Mouse (Mus musculus): Measurements from ENCODE around the gene Zfyve27. TPM values are rescaled to one million over a fixed set of nuclear protein-coding genes. Genes with fewer than 3 reads are reported as not detected.

Gene Zfyve27
- total RNA-seq (2012; rRNA removed), result 22.0 and 27.0 TPM in 2 replicates
- polyA plus RNA-seq (2012; ENCODE audit: insufficient read depth in 1 of 2, insufficient read length in 2 of 2, low read depth in 1 of 2, low replicate concordance in 2 of 2, missing spikeins in 1 of 2), result 10 to 100 TPM in 1 of 2 experiments, not detected in 1; 40.2 TPM

DNA sequence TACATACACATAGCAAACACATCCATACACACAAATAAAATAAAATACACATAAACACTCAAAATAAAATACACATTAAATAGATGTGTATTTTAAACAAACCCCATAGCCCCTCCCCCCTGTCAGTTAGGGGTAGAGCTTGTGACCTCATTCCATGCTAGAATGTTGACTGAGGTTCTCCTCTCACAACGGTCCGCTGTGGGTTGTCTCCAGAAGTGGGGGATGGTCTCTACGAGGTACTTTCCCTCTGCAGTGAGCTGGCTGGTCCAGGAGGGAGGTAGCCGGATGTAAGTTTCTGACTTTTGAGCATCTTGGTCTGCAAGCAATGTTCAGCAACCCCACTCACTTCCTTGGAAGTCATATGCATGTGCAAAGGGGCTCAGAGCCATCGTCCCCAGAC is at the start of gene Zfyve27:
Gene Zfyve27 (plus strand): TSS at position 188 of the 400 bp plus-strand sequence.
- no peak within 1 kb of the TSS for H3K27ac ChIP-seq (ENCODE audit: control insufficient read depth, low read depth, low read length)
- H3K9ac ChIP-seq (ENCODE audit: control insufficient read depth, low read depth, low read length, poor library complexity, severe bottlenecking), result no peak within 1 kb of the TSS
- H3K4me3 ChIP-seq (ENCODE audit: control insufficient read depth in 1 of 2, insufficient read depth in 1 of 2, low read depth in 2 of 2, low read length in 2 of 2), result no peak within 1 kb of the TSS
- peaks cover 11 to 18% of the 10 kb centered on the region in 2 experiments for H3K4me1 ChIP-seq (ENCODE audit: control insufficient read depth in 1 of 2, insufficient read depth in 2 of 2, low read length in 2 of 2)
- DNase-seq (ENCODE audit: low read depth, low spot score), result no peak
- H3K9me3 ChIP-seq (replicated peaks; ENCODE audit: insufficient read depth, low read length), result no peaks in the 10 kb centered on the region
- H3K36me3 ChIP-seq (ENCODE audit: control insufficient read depth in 1 of 2, insufficient read depth in 2 of 2, low read length in 2 of 2), result peaks cover 0 to 15% of the 10 kb centered on the region in 2 experiments; a peak in 2 of 4 replicates
- TF ChIP-seq POLR2AphosphoS2 (IDR thresholded peaks at IDR 0.05; ENCODE audit: low read length) (no peak), EP300 (IDR thresholded peaks at IDR 0.05; ENCODE audit: low read depth in 1 of 2, low read length in 2 of 2) (no peak), MYC (IDR thresholded peaks at IDR 0.05; ENCODE audit: low read depth, low read length) (no peak), POLR2AphosphoS5 (IDR thresholded peaks at IDR 0.05; ENCODE audit: borderline replicate concordance, low read depth, low read length) (no peak), RAD21 (IDR thresholded peaks at IDR 0.05; ENCODE audit: low read depth, low read length) (no peak), E2F4 (IDR thresholded peaks at IDR 0.05; ENCODE audit: borderline replicate concordance, low read depth, low read length) (no peak), USF1 (IDR thresholded peaks at IDR 0.05; ENCODE audit: low read depth, low read length) (no peak), KAT2A (conservative IDR thresholded peaks at IDR 0.05; ENCODE audit: low read depth, low read length) (no peak), MAFK (IDR thresholded peaks at IDR 0.05; ENCODE audit: borderline replicate concordance, low read depth, low read length) (no peak), MAX (IDR thresholded peaks at IDR 0.05; ENCODE audit: low read length) (no peak), SMC3 (IDR thresholded peaks at IDR 0.05; ENCODE audit: low read depth, low read length) (no peak), POLR2A (IDR thresholded peaks at IDR 0.05; ENCODE audit: control insufficient read depth in 1 of 2, insufficient read depth in 1 of 2, low read depth in 1 of 2, low read length in 2 of 2, poor library complexity in 1 of 2) (no peak)
- H3K79me2 ChIP-seq (ENCODE audit: control insufficient read depth, insufficient read depth, low read length, poor library complexity), result no peaks in the 10 kb centered on the region
- no peaks in the 10 kb centered on the region; a peak in 1 of 4 replicates for H3K27me3 ChIP-seq (ENCODE audit: control insufficient read depth in 1 of 2, insufficient read depth in 2 of 2, low read length in 2 of 2)

GRCm38 (mm10) chr19:42115783-42116335 is 47.9 kb upstream of the Zfyve27 start:
- peaks cover 0 to 7% of the 10 kb centered on the region in 2 experiments; a peak in 2 of 4 replicates for H3K36me3 ChIP-seq (ENCODE audit: control insufficient read depth in 1 of 2, insufficient read depth in 2 of 2, low read length in 2 of 2)

DNA sequence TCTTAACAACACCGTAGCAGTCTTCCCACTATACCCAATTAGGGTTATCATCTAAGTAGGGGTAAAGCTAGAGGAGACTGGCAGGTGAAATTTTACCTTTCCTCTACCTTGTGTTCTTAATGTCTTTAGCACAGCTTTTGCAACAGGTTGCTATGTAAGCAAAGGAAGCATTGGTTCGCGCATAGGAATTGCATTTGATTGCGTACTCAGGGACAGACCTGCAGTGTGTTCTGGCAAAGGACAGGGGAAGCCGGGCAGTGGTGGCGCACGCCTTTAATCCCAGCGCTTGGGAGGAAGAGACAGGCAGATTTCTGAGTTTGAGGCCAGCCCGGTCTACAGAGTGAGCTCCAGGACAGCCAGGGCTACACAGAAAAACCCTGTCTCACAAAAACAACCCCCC is 45.6 kb upstream of the Zfyve27 start:
- Histone ChIP-seq H3K79me2 (ENCODE audit: control insufficient read depth, insufficient read depth, low read length, poor library complexity) (no peaks in the 10 kb centered on the region), H3K27me3 (ENCODE audit: control insufficient read depth in 1 of 2, insufficient read depth in 2 of 2, low read length in 2 of 2) (no peaks in the 10 kb centered on the region), H3K9ac (ENCODE audit: control insufficient read depth, low read depth, low read length, poor library complexity, severe bottlenecking) (no peak overlapping the region), H3K36me3 (ENCODE audit: control insufficient read depth in 1 of 2, insufficient read depth in 2 of 2, low read length in 2 of 2) (peaks cover 0 to 10% of the 10 kb centered on the region in 2 experiments; a peak in 2 of 4 replicates), H3K4me3 (ENCODE audit: control insufficient read depth in 1 of 2, insufficient read depth in 1 of 2, low read depth in 2 of 2, low read length in 2 of 2) (no peak overlapping the region), H3K4me1 (ENCODE audit: control insufficient read depth in 1 of 2, insufficient read depth in 2 of 2, low read length in 2 of 2) (peaks cover 0 to 2% of the 10 kb centered on the region in 2 experiments; a peak in 1 of 4 replicates), H3K27ac (ENCODE audit: control insufficient read depth, low read depth, low read length) (no peak overlapping the region), H3K9me3 (replicated peaks; ENCODE audit: insufficient read depth, low read length) (no peaks in the 10 kb centered on the region)
- DNase-seq (ENCODE audit: low read depth, low spot score), result no peak
- TF ChIP-seq NELFE (IDR thresholded peaks at IDR 0.05; ENCODE audit: low read depth, low read length) (no peak), ZNF384 (IDR thresholded peaks at IDR 0.05; ENCODE audit: low read depth, low read length) (no peak), CHD1 (IDR thresholded peaks at IDR 0.05; ENCODE audit: low read depth, low read length) (no peak), MAFK (IDR thresholded peaks at IDR 0.05; ENCODE audit: borderline replicate concordance, low read depth, low read length) (no peak), POLR2A (IDR thresholded peaks at IDR 0.05; ENCODE audit: control insufficient read depth in 1 of 2, insufficient read depth in 1 of 2, low read depth in 1 of 2, low read length in 2 of 2, poor library complexity in 1 of 2) (no peak), MYB (IDR thresholded peaks at IDR 0.05; ENCODE audit: low read depth, low read length) (no peak), USF2 (IDR thresholded peaks at IDR 0.05; ENCODE audit: borderline replicate concordance in 1 of 2, insufficient read depth in 1 of 2, low read depth in 1 of 2, low read length in 2 of 2) (no peak), CHD2 (IDR thresholded peaks at IDR 0.05; ENCODE audit: low read length) (no peak), TBP (IDR thresholded peaks at IDR 0.05; ENCODE audit: low read depth, low read length) (no peak), ZMIZ1 (IDR thresholded peaks at IDR 0.05; ENCODE audit: low read depth, low read length) (no peak), KAT2A (conservative IDR thresholded peaks at IDR 0.05; ENCODE audit: low read depth, low read length) (no peak), ZC3H11A (IDR thresholded peaks at IDR 0.05; ENCODE audit: low read depth, low read length) (no peak), GABPA (IDR thresholded peaks at IDR 0.05; ENCODE audit: low read depth, low read length) (no peak), RCOR1 (IDR thresholded peaks at IDR 0.05; ENCODE audit: low read depth, low read length) (no peak), MYC (IDR thresholded peaks at IDR 0.05; ENCODE audit: low read depth, low read length) (no peak), E2F4 (IDR thresholded peaks at IDR 0.05; ENCODE audit: borderline replicate concordance, low read depth, low read length) (no peak)

More at GRCm38 (mm10) chr19:42115783-42116335, 47.9 kb upstream of the Zfyve27 start:
- no peaks in the 10 kb centered on the region for H3K27me3 ChIP-seq (ENCODE audit: control insufficient read depth in 1 of 2, insufficient read depth in 2 of 2, low read length in 2 of 2)
- TF ChIP-seq E2F4 (IDR thresholded peaks at IDR 0.05; ENCODE audit: borderline replicate concordance, low read depth, low read length) (no peak), MAX (IDR thresholded peaks at IDR 0.05; ENCODE audit: low read length) (no peak), CHD2 (IDR thresholded peaks at IDR 0.05; ENCODE audit: low read length) (no peak)
- no peak overlapping the region for H3K9ac ChIP-seq (ENCODE audit: control insufficient read depth, low read depth, low read length, poor library complexity, severe bottlenecking)
- H3K27ac ChIP-seq (ENCODE audit: control insufficient read depth, low read depth, low read length), result no peak overlapping the region
- no peaks in the 10 kb centered on the region for H3K9me3 ChIP-seq (replicated peaks; ENCODE audit: insufficient read depth, low read length)
- DNase-seq (ENCODE audit: low read depth, low spot score), result no peak
- peaks cover 0 to 2% of the 10 kb centered on the region in 2 experiments; a peak in 1 of 4 replicates for H3K4me1 ChIP-seq (ENCODE audit: control insufficient read depth in 1 of 2, insufficient read depth in 2 of 2, low read length in 2 of 2)
- no peaks in the 10 kb centered on the region for H3K79me2 ChIP-seq (ENCODE audit: control insufficient read depth, insufficient read depth, low read length, poor library complexity)
- no peak overlapping the region for H3K4me3 ChIP-seq (ENCODE audit: control insufficient read depth in 1 of 2, insufficient read depth in 1 of 2, low read depth in 2 of 2, low read length in 2 of 2)

Measured in MEL (cell line).